Mouse (Mus musculus) frontal cortex, postnatal 25 days (tissue): ENCODE measurements around the gene Itgal.
"Not testable (repeated sequence)": the region's sequence is repeated elsewhere in the genome, so short reads cannot be mapped to it uniquely, and the experiment has no call there.

ENCODE experiments used
- DNase-seq, 2 experiments: peaks; one replicate each; pipeline ENCODE4 v3.0.0; 2022; ENCODE audit warnings: low spot score in 2 of 2

Itgal gene

GRCm38 (mm10) chr7:127296098-127296497 lies at the start of gene Itgal:
Gene Itgal, plus strand, starts transcription at chr7:127296260.
- no peak for DNase-seq

GRCm38 (mm10) chr7:127250511-127250910 lies 45.5 kb upstream of the Itgal start:
- DNase-seq: not testable (repeated sequence)

- DNase-seq: no peak
Measured at GRCm38 (mm10) chr7:127252414-127252813, 43.6 kb upstream of the Itgal start.

GRCm38 (mm10) chr7:127253341-127253740 lies 42.7 kb upstream of the Itgal start:
- DNase-seq: no peak

- DNase-seq: peak; percentile 84 to 91
Measured at GRCm38 (mm10) chr7:127253821-127254769, 42.0 kb upstream of the Itgal start.

- DNase-seq: no peak
Measured at GRCm38 (mm10) chr7:127255008-127255407, 41.1 kb upstream of the Itgal start.

- no peak for DNase-seq
Measured at GRCm38 (mm10) chr7:127255965-127256364, 40.1 kb upstream of the Itgal start.

GRCm38 (mm10) chr7:127256518-127256917 lies 39.5 kb upstream of the Itgal start:
- DNase-seq: no peak

GRCm38 (mm10) chr7:127259186-127259905 lies 36.7 kb upstream of the Itgal start:
- DNase-seq: no peak

- DNase-seq: peak; percentile 95
Measured at GRCm38 (mm10) chr7:127260309-127261111, 35.5 kb upstream of the Itgal start, which contains the start of gene Dctpp1. Gene Dctpp1, minus strand, starts transcription at chr7:127260709.

GRCm38 (mm10) chr7:127262218-127262961 lies 33.7 kb upstream of the Itgal start:
- DNase-seq: no peak

- DNase-seq: no peak
Measured at GRCm38 (mm10) chr7:127263526-127263925, 32.5 kb upstream of the Itgal start.

GRCm38 (mm10) chr7:127270256-127270655 lies 25.8 kb upstream of the Itgal start:
- no peak for DNase-seq

GRCm38 (mm10) chr7:127270666-127271065 lies 25.4 kb upstream of the Itgal start:
- DNase-seq: no peak

GRCm38 (mm10) chr7:127271093-127271492 lies 25.0 kb upstream of the Itgal start:
- no peak for DNase-seq

- no peak for DNase-seq
Measured at GRCm38 (mm10) chr7:127272566-127272965, 23.5 kb upstream of the Itgal start.

- DNase-seq: peak in 1 of 2 experiments; percentile 32
Measured at GRCm38 (mm10) chr7:127273118-127273923, 22.7 kb upstream of the Itgal start.

GRCm38 (mm10) chr7:127273925-127274789 lies 21.9 kb upstream of the Itgal start, which contains the start of gene Sephs2:
Gene Sephs2, minus strand, starts transcription at chr7:127274055.
- DNase-seq: peak; percentile 97 to 99

- DNase-seq: no peak
Measured at GRCm38 (mm10) chr7:127276519-127276961, 19.5 kb upstream of the Itgal start.
